Mouse (Mus musculus): Measurements from ENCODE around the gene Erbb4. TPM values are rescaled to one million over a fixed set of nuclear protein-coding genes. Genes with fewer than 3 reads are reported as not detected.

Gene Erbb4
- polyA plus RNA-seq, 1 experiment from 2014 or later, result 0.11 TPM

DNA sequence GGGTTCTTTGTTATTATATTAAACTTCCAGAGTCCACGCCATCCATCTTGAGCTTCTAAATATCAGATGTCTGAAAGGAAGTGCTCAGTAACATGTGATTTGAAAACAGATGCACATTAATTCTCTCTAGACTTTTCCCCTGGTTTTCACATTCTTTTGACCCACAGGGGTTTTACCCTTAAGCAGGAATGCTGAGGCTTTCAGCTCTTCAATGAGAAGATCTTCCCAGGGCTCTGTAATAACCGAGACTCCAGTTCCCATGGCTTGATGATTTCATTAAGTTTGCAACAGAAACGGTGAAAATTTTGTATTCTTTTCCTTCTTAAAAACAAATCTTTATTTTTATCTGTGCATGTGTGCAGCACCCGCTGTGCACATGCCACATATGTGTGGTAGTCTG lies 1051.4 kb downstream of the Erbb4 start:
- ATAC-seq (replicated peaks; ENCODE audit: low FRiP score) (no peak), DNase-seq (ENCODE audit: low spot score) (no peak)
- Histone ChIP-seq H3K4me2 (no peak overlapping the region), H3K36me3 (ENCODE audit: control insufficient read depth, insufficient read depth, low read length) (no peaks in the 10 kb centered on the region), H3K27me3 (replicated peaks; ENCODE audit: control insufficient read depth, insufficient read depth, low read length) (no peaks in the 10 kb centered on the region), H3K4me1 (replicated peaks; ENCODE audit: control insufficient read depth, insufficient read depth, low read length) (no peaks in the 10 kb centered on the region), H3K9ac (ENCODE audit: low read depth, low read length) (no peak overlapping the region), H3K9me3 (ENCODE audit: control insufficient read depth, low read length) (no peaks in the 10 kb centered on the region), H3K4me3 (ENCODE audit: low read depth, low read length) (no peak overlapping the region), H3K27ac (ENCODE audit: low read depth, low read length) (no peak overlapping the region)
- WGBS, result 72% methylated on average over 4 of the region's 4 CpGs

DNA sequence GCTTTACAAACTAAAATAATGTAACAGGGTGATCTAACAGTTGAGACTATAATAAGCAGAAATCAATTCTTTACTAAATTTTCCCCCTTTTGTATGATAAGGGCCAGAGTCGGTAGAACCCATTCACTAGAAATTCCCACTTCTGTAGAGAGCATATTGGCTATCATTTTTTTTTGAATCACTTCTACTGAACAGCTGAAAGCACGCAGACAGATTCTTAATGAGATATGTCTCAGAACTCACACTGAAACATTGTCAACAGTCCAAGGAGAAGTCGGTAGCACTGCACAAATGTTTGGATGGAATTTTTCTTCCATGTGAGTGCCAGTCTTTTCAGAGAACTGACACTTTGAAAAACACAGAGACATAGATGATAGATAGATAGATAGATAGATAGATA lies 1053.1 kb downstream of the Erbb4 start:
- H3K27ac ChIP-seq (ENCODE audit: low read depth, low read length), result no peak overlapping the region
- DNase-seq (ENCODE audit: low spot score) (no peak), ATAC-seq (replicated peaks; ENCODE audit: low FRiP score) (no peak)
- no peaks in the 10 kb centered on the region for H3K27me3 ChIP-seq (replicated peaks; ENCODE audit: control insufficient read depth, insufficient read depth, low read length)
- H3K4me1 ChIP-seq (replicated peaks; ENCODE audit: control insufficient read depth, insufficient read depth, low read length), result no peaks in the 10 kb centered on the region
- H3K4me2 ChIP-seq, result no peak overlapping the region
- WGBS, result 78% methylated on average over 3 of the region's 3 CpGs
- no peak overlapping the region for H3K4me3 ChIP-seq (ENCODE audit: low read depth, low read length)
- H3K9ac ChIP-seq (ENCODE audit: low read depth, low read length), result no peak overlapping the region
- H3K9me3 ChIP-seq (ENCODE audit: control insufficient read depth, low read length), result no peaks in the 10 kb centered on the region
- H3K36me3 ChIP-seq (ENCODE audit: control insufficient read depth, insufficient read depth, low read length), result no peaks in the 10 kb centered on the region

DNA sequence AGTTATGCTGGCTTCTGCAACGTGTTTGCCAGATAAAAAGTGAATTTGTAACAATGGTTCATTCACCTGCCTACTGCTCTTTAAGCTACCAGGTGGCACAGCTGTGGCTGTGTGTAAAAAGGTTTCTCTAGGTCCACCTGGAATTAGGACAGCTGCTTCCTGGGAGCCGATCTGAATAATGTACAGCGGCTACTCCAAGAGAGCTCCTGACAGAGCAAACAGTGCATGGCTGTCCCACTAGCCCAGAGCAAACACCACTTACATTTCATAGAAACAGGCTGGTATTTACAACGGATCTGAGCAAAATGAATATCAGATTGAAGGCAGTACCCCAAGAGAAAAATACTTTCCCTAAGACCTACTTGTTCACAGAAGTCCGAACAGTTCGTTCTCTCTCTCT lies 1058.0 kb downstream of the Erbb4 start:
- Histone ChIP-seq H3K27ac (ENCODE audit: low read depth, low read length) (no peak overlapping the region), H3K36me3 (ENCODE audit: control insufficient read depth, insufficient read depth, low read length) (no peaks in the 10 kb centered on the region), H3K27me3 (replicated peaks; ENCODE audit: control insufficient read depth, insufficient read depth, low read length) (no peaks in the 10 kb centered on the region), H3K4me2 (no peak overlapping the region), H3K4me3 (ENCODE audit: low read depth, low read length) (no peak overlapping the region), H3K4me1 (replicated peaks; ENCODE audit: control insufficient read depth, insufficient read depth, low read length) (no peaks in the 10 kb centered on the region), H3K9me3 (ENCODE audit: control insufficient read depth, low read length) (no peaks in the 10 kb centered on the region), H3K9ac (ENCODE audit: low read depth, low read length) (no peak overlapping the region)
- WGBS, result 71% methylated on average over 6 of the region's 6 CpGs
- ATAC-seq (replicated peaks; ENCODE audit: low FRiP score), result no peak
- DNase-seq (ENCODE audit: low spot score), result no peak

DNA sequence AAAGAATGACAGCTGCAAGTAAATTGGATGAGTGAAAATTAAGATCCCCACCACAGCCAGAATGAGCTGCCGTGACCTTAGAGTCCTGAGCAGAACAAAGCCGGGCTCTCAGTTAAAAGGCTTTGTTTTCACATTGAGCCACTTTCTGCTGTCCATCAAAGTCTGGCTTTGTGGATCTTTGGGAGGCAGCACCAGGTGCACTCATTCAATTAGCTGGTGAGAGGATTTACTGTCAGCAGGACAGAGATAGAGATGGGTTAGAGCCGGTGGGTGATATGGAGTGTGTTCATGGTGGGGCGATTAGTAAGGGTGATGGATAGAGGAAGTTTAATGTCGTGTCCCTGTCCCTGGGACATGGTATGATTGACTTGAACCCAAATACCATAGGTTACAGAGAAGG lies 1060.7 kb downstream of the Erbb4 start:
- Histone ChIP-seq H3K27me3 (replicated peaks; ENCODE audit: control insufficient read depth, insufficient read depth, low read length) (no peaks in the 10 kb centered on the region), H3K27ac (ENCODE audit: low read depth, low read length) (no peak overlapping the region), H3K36me3 (ENCODE audit: control insufficient read depth, insufficient read depth, low read length) (no peaks in the 10 kb centered on the region), H3K9ac (ENCODE audit: low read depth, low read length) (no peak overlapping the region), H3K4me3 (ENCODE audit: low read depth, low read length) (no peak overlapping the region), H3K4me1 (replicated peaks; ENCODE audit: control insufficient read depth, insufficient read depth, low read length) (no peaks in the 10 kb centered on the region), H3K4me2 (peak overlapping the region; percentile 26; the same call in 1 of the 2 replicates), H3K9me3 (ENCODE audit: control insufficient read depth, low read length) (no peaks in the 10 kb centered on the region)
- no peak for DNase-seq (ENCODE audit: low spot score)
- no peak for ATAC-seq (replicated peaks; ENCODE audit: low FRiP score)
- WGBS, result 23% methylated on average over 5 of the region's 5 CpGs

DNA sequence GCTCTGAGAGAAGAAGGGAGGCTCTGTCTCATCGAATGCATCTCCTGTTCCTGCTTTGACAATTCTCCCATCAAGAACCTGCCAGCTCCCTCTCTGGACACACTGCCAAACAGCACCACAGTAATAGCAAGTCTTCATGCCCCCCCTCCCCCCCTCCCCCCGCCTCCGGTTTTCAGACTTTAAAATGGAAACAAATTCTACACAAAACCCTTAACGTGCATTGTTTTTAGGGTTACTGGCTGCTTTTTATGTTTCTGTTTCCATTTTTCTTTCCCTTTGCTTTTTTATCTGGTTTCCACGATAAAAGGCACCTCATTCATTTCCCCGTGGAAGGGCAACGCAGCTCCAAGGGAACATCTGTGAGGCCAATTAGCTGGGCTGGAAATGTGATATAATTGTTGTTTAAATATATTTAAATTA lies 1061.3 kb downstream of the Erbb4 start:
- H3K27me3 ChIP-seq (replicated peaks; ENCODE audit: control insufficient read depth, insufficient read depth, low read length), result no peaks in the 10 kb centered on the region
- H3K4me2 ChIP-seq, result peak overlapping the region; percentile 26
- H3K27ac ChIP-seq (ENCODE audit: low read depth, low read length), result no peak overlapping the region
- DNase-seq (ENCODE audit: low spot score) (no peak), ATAC-seq (replicated peaks; ENCODE audit: low FRiP score) (no peak)
- 19% methylated on average over 7 of the region's 7 CpGs for WGBS
- H3K4me3 ChIP-seq (ENCODE audit: low read depth, low read length), result no peak overlapping the region; the same call in 1 of the 2 replicates
- H3K36me3 ChIP-seq (ENCODE audit: control insufficient read depth, insufficient read depth, low read length), result no peaks in the 10 kb centered on the region
- H3K9ac ChIP-seq (ENCODE audit: low read depth, low read length), result no peak overlapping the region
- H3K9me3 ChIP-seq (ENCODE audit: control insufficient read depth, low read length), result no peaks in the 10 kb centered on the region
- no peaks in the 10 kb centered on the region for H3K4me1 ChIP-seq (replicated peaks; ENCODE audit: control insufficient read depth, insufficient read depth, low read length)

DNA sequence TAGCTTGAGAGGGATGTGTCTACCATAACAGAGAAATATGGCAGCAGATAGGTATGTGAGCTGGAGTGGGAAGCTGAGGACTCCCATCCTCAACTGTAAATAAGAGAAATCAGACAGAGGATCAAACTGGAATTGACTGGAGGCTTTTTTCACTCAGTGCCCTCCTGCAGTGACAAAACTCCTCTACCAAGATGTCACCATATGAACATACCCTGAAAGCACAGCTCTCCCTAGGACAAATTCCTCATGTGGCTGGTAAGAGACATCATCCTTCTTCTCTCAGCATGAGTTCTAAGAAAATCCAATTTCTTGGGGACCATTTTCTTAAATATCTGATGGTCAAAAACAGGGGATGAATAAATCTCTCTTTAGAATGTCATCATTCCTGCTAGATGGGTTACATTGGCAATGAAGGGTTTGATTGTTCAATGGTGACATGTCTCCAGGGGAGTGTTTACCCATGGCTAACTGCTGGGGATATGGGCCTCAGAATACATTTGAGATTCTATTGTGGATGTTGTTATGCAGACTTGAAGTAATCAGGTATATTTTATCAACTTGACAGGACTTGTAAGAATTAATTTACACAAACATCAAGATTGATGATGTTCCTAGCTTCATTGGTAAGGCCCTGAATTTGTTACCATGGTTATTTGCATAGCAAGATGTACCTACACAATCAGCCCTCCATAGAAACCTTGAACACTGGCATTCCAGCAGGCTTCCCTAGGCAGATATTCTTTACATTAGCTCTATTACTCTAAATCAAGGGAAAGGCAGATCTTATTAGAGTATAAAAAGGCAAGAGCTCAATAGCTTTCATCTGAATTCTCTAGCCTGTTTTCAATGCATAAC lies 1083.5 kb downstream of the Erbb4 start:
- no peaks in the 10 kb centered on the region for H3K9me3 ChIP-seq (ENCODE audit: control insufficient read depth, low read length)
- no peak for ATAC-seq (replicated peaks; ENCODE audit: low FRiP score)

DNA sequence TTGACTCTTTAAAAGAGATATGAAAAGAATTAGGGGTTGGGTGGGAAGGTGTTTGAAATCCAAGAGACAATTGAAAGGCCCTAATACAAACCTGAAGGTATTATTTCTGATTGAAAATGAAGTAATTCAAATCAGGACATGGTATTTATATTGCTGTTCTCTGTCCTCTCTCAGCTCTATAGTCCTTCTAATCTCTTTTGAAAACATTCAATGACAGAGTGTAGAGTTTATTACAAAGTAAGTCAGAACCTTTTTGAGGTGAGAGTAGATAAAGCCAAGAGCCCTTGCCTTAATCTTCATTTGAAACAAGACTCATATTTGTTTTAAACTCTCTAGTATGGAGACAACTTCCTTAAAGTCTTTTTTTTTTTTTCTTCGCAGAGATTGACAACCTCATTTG lies 1087.8 kb downstream of the Erbb4 start:
- Histone ChIP-seq H3K27ac (ENCODE audit: low read depth, low read length) (no peak overlapping the region), H3K4me1 (replicated peaks; ENCODE audit: control insufficient read depth, insufficient read depth, low read length) (no peaks in the 10 kb centered on the region), H3K4me2 (no peak overlapping the region), H3K4me3 (ENCODE audit: low read depth, low read length) (no peak overlapping the region), H3K9me3 (ENCODE audit: control insufficient read depth, low read length) (no peaks in the 10 kb centered on the region), H3K9ac (ENCODE audit: low read depth, low read length) (no peak overlapping the region), H3K36me3 (ENCODE audit: control insufficient read depth, insufficient read depth, low read length) (no peaks in the 10 kb centered on the region), H3K27me3 (replicated peaks; ENCODE audit: control insufficient read depth, insufficient read depth, low read length) (no peaks in the 10 kb centered on the region)
- ATAC-seq (replicated peaks; ENCODE audit: low FRiP score) (no peak), DNase-seq (ENCODE audit: low spot score) (no peak)
- 87% methylated on average over 1 of the region's 1 CpGs for WGBS

More for the DNA sequence above, 1083.5 kb downstream of the Erbb4 start:
- DNase-seq (ENCODE audit: low spot score), result no peak
- no peak overlapping the region for H3K4me3 ChIP-seq (ENCODE audit: low read depth, low read length)
- H3K4me2 ChIP-seq, result no peak overlapping the region
- H3K27ac ChIP-seq (ENCODE audit: low read depth, low read length), result no peak overlapping the region
- no peaks in the 10 kb centered on the region for H3K27me3 ChIP-seq (replicated peaks; ENCODE audit: control insufficient read depth, insufficient read depth, low read length)
- no peaks in the 10 kb centered on the region for H3K4me1 ChIP-seq (replicated peaks; ENCODE audit: control insufficient read depth, insufficient read depth, low read length)
- H3K36me3 ChIP-seq (ENCODE audit: control insufficient read depth, insufficient read depth, low read length), result no peaks in the 10 kb centered on the region
- no peak overlapping the region for H3K9ac ChIP-seq (ENCODE audit: low read depth, low read length)

DNA sequence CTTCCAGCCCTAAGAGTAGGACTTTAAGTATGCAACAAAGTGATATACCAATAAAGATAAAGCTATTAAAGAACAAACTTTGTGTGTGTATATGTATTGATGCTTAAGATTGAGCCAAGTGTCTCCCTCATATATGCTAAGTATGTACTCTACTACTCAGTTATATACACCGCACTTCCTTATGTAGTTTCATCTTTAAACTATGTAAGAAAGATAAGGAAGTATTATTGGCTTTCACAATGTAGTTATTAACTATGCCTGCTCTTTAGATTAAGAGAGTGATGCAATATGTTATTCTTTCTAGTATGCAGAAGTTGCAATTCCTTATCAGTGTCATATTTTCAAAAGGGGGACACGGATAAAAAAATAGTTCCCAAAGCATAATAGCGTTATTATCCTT lies 1088.2 kb downstream of the Erbb4 start:
- no peaks in the 10 kb centered on the region for H3K4me1 ChIP-seq (replicated peaks; ENCODE audit: control insufficient read depth, insufficient read depth, low read length)
- no peaks in the 10 kb centered on the region for H3K9me3 ChIP-seq (ENCODE audit: control insufficient read depth, low read length)
- H3K36me3 ChIP-seq (ENCODE audit: control insufficient read depth, insufficient read depth, low read length), result no peaks in the 10 kb centered on the region
- ATAC-seq (replicated peaks; ENCODE audit: low FRiP score) (no peak), DNase-seq (ENCODE audit: low spot score) (no peak)
- 75% methylated on average over 3 of the region's 3 CpGs for WGBS
- H3K4me2 ChIP-seq, result no peak overlapping the region
- no peak overlapping the region for H3K9ac ChIP-seq (ENCODE audit: low read depth, low read length)
- no peak overlapping the region for H3K27ac ChIP-seq (ENCODE audit: low read depth, low read length)
- H3K4me3 ChIP-seq (ENCODE audit: low read depth, low read length), result no peak overlapping the region
- no peaks in the 10 kb centered on the region for H3K27me3 ChIP-seq (replicated peaks; ENCODE audit: control insufficient read depth, insufficient read depth, low read length)
